Mouse (Mus musculus): Measurements from ENCODE around the gene Vav3. TPM values are rescaled to one million over a fixed set of nuclear protein-coding genes. Genes with fewer than 3 reads are reported as not detected.
A peak's percentile ranks its signal among the peaks of the same experiment; 100 is the strongest.

The Vav3 gene
- polyA plus RNA-seq, 1 experiment from 2014 or later = 27.7 TPM

DNA sequence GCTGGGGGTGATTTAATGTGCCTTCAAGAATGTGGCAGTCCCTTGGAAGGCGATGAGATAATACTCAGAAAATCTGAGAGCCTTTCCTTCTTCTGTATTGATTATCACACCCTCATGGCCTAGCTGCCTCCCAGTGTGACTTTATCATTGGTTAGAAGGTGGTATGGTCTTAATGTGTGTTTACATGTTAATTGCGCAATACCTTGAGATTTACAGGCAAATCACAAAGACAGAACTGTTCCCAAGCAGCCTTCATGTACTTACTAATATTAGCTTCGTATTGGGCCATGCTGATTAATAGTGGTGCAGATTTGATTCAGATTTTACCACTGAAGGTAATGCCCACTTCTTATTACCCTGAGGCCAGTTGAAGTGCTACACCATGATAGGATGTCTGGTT is 381.3 kb downstream of the Vav3 start:
- WGBS = 84% methylated on average over 3 of the region's 3 CpGs
- H3K4me2 ChIP-seq (replicated peaks; ENCODE audit: low read depth, low read length) = no peak overlapping the region
- no peak overlapping the region for H3K4me3 ChIP-seq (ENCODE audit: low read length)
- no peak for ATAC-seq (ENCODE audit: low FRiP score, low TSS enrichment)
- no peaks in the 10 kb centered on the region for H3K9me3 ChIP-seq (ENCODE audit: low read length)
- no peak overlapping the region for H3K27ac ChIP-seq (ENCODE audit: low read length)
- no peak overlapping the region for H3K9ac ChIP-seq (replicated peaks; ENCODE audit: low read length)
- no peaks in the 10 kb centered on the region for H3K27me3 ChIP-seq (ENCODE audit: insufficient read depth, low read length)
- H3K36me3 ChIP-seq (ENCODE audit: insufficient read depth, low read length) = no peaks in the 10 kb centered on the region
- H3K4me1 ChIP-seq (ENCODE audit: insufficient read depth, low read length) = no peaks in the 10 kb centered on the region

GRCm38 (mm10) chr3:109726776-109727175 is 386.3 kb downstream of the Vav3 start:
- WGBS = 79% methylated on average over 1 of the region's 1 CpGs
- no peaks in the 10 kb centered on the region for H3K36me3 ChIP-seq (ENCODE audit: insufficient read depth, low read length)
- no peaks in the 10 kb centered on the region for H3K27me3 ChIP-seq (ENCODE audit: insufficient read depth, low read length)
- no peaks in the 10 kb centered on the region for H3K9me3 ChIP-seq (ENCODE audit: low read length)
- no peak for ATAC-seq (ENCODE audit: low FRiP score, low TSS enrichment)
- H3K27ac ChIP-seq (ENCODE audit: low read length) = no peak overlapping the region
- no peak overlapping the region for H3K9ac ChIP-seq (replicated peaks; ENCODE audit: low read length)
- no peak overlapping the region for H3K4me2 ChIP-seq (replicated peaks; ENCODE audit: low read depth, low read length)
- H3K4me1 ChIP-seq (ENCODE audit: insufficient read depth, low read length) = no peaks in the 10 kb centered on the region
- no peak overlapping the region for H3K4me3 ChIP-seq (ENCODE audit: low read length)

- no peak overlapping the region for H3K4me3 ChIP-seq (ENCODE audit: low read length)
- no peaks in the 10 kb centered on the region for H3K27me3 ChIP-seq (ENCODE audit: insufficient read depth, low read length)
- H3K4me2 ChIP-seq (replicated peaks; ENCODE audit: low read depth, low read length) = no peak overlapping the region
- no peak for ATAC-seq (ENCODE audit: low FRiP score, low TSS enrichment)
- H3K9me3 ChIP-seq (ENCODE audit: low read length) = no peaks in the 10 kb centered on the region
- no peaks in the 10 kb centered on the region for H3K4me1 ChIP-seq (ENCODE audit: insufficient read depth, low read length)
- H3K9ac ChIP-seq (replicated peaks; ENCODE audit: low read length) = no peak overlapping the region
- H3K36me3 ChIP-seq (ENCODE audit: insufficient read depth, low read length) = no peaks in the 10 kb centered on the region
- H3K27ac ChIP-seq (ENCODE audit: low read length) = no peak overlapping the region
- WGBS = 83% methylated on average over 5 of the region's 5 CpGs
Measured at GRCm38 (mm10) chr3:109731592-109732230, 391.3 kb downstream of the Vav3 start.

GRCm38 (mm10) chr3:109732327-109733182 is 392.1 kb downstream of the Vav3 start:
- peak; percentile 80 for ATAC-seq (ENCODE audit: low FRiP score, low TSS enrichment)
- Histone ChIP-seq H3K36me3 (ENCODE audit: insufficient read depth, low read length) (no peaks in the 10 kb centered on the region), H3K4me3 (ENCODE audit: low read length) (no peak overlapping the region), H3K27me3 (ENCODE audit: insufficient read depth, low read length) (no peaks in the 10 kb centered on the region), H3K4me1 (ENCODE audit: insufficient read depth, low read length) (no peaks in the 10 kb centered on the region), H3K4me2 (replicated peaks; ENCODE audit: low read depth, low read length) (no peak overlapping the region), H3K9me3 (ENCODE audit: low read length) (no peaks in the 10 kb centered on the region), H3K27ac (ENCODE audit: low read length) (no peak overlapping the region), H3K9ac (replicated peaks; ENCODE audit: low read length) (no peak overlapping the region)
- WGBS = 49% methylated on average over 10 of the region's 10 CpGs

Other genes starting within 250 kb of the Vav3 start
- 21.0 and 22.8 TPM in 2 replicates for gene Slc25a24, start 217.5 kb upstream of the Vav3 start, polyA plus RNA-seq (2015; fragmentation: Nextera tagmentation; extraction: Ambion mirVana)

Measured in kidney, embryonic 16.5 days (tissue).